11 mouse cellular contexts compared by ENCODE assay signal in the genomic region with DNA sequence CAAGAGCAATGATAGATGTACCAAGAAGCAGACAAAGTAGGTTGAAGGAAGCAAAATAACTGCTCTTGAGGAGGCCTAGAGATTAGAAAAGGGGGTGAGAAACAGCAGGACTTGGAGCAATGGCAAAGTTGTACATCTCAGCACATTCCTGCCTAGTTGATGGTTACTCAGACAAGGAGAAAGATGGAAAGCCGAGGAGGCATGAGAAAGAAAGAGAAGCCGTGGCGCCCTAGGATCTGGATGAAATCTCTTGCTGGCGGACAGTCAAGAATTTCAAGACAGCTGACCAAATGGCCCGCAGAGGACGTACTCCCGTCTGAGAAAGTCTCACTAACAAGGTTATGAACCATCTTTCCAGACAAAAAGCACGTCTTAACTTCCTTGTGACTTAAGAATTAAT.
DNase-seq lines count a peak whose midpoint lies in the region; ATAC-seq and TF ChIP-seq lines count a peak whose summit lies in the region.
"Had no signal": no experiment of that assay in that cellular context is flagged by ENCODE, and none has a peak within 500 bp of the region (broad histone marks: within the 10 kb centered on the region; RNA-seq: fewer than 3 reads in every experiment).

No protein-coding gene starts in this region.

- no peaks in the 10 kb centered on the region for H3K4me1 ChIP-seq in intestine, embryonic 14.5 days (replicated peaks; ENCODE audit: control insufficient read depth, insufficient read depth, low read length)
- no peaks in the 10 kb centered on the region for H3K4me1 ChIP-seq in intestine, postnatal 0 days (replicated peaks; ENCODE audit: control insufficient read depth, insufficient read depth, low read length)

- no peaks in the 10 kb centered on the region for H3K27me3 ChIP-seq in intestine, embryonic 14.5 days (replicated peaks; ENCODE audit: control insufficient read depth, insufficient read depth, low read length)
- H3K27me3 ChIP-seq in intestine, postnatal 0 days (replicated peaks; ENCODE audit: control insufficient read depth, insufficient read depth, low read length), result no peaks in the 10 kb centered on the region

- no peak for ATAC-seq in intestine, embryonic 14.5 days (replicated peaks; ENCODE audit: low FRiP score, low TSS enrichment, low read depth)
- ATAC-seq in intestine, postnatal 0 days, result no peak

- no peak for TF ChIP-seq CTCF in intestine, postnatal 0 days (IDR thresholded peaks at IDR 0.05; ENCODE audit: low read depth)

- DNase-seq in adrenal gland, postnatal 14 days, result peak; percentile 10
- DNase-seq in adrenal gland, adult 18-20 months (ENCODE audit: low spot score in 2 of 2), result no peak
- DNase-seq in intestine, embryonic 14.5 days (ENCODE audit: low spot score), result no peak
- peak; percentile 11 for DNase-seq in brain, adult 2 months (ENCODE audit: low read depth, low spot score)
- DNase-seq in kidney, postnatal 10 days, result peak; percentile 71
- DNase-seq in c-Kit-positive CD71-positive TER-119-positive erythroid progenitor cells, embryonic 14.5 days (ENCODE audit: low spot score), result no peak
- DNase-seq in T-cell, adult 2 months (ENCODE audit: low spot score), result no peak
- DNase-seq: forebrain, postnatal 0 days; lung, adult 2 months had no signal

- no peaks in the 10 kb centered on the region for H3K36me3 ChIP-seq in intestine, embryonic 14.5 days (ENCODE audit: control insufficient read depth, insufficient read depth, low read length)
- no peaks in the 10 kb centered on the region for H3K36me3 ChIP-seq in intestine, postnatal 0 days (ENCODE audit: control insufficient read depth, insufficient read depth)

- WGBS in intestine, embryonic 14.5 days, result 71% methylated on average over 8 of the region's 8 CpGs
- 80% methylated on average over 8 of the region's 8 CpGs for WGBS in intestine, postnatal 0 days

- H3K4me2 ChIP-seq in intestine, embryonic 14.5 days (ENCODE audit: low read length), result no peak overlapping the region
- H3K4me2 ChIP-seq in intestine, postnatal 0 days (replicated peaks; ENCODE audit: low read depth), result no peak overlapping the region

- no peak overlapping the region for H3K4me3 ChIP-seq in intestine, embryonic 14.5 days (ENCODE audit: low read depth, low read length)
- H3K4me3 ChIP-seq in intestine, postnatal 0 days (ENCODE audit: low read depth, low read length), result no peak overlapping the region
- H3K4me3 ChIP-seq: myocyte had no signal

- H3K9me3 ChIP-seq in intestine, embryonic 14.5 days (ENCODE audit: control insufficient read depth, low read length), result no peaks in the 10 kb centered on the region
- H3K9me3 ChIP-seq in intestine, postnatal 0 days (ENCODE audit: control insufficient read depth), result no peaks in the 10 kb centered on the region

- H3K9ac ChIP-seq in intestine, embryonic 14.5 days (ENCODE audit: low read length), result no peak overlapping the region
- H3K9ac ChIP-seq in intestine, postnatal 0 days (ENCODE audit: low read depth, low read length), result no peak overlapping the region
- H3K9ac ChIP-seq: forebrain, postnatal 0 days had no signal

- H3K27ac ChIP-seq in intestine, embryonic 14.5 days (ENCODE audit: low read depth), result peak overlapping the region; percentile 57; the same call in 1 of the 2 replicates
- H3K27ac ChIP-seq in intestine, postnatal 0 days (ENCODE audit: low read depth, low read length), result no peak overlapping the region

Comparison
In these comparisons a context has a peak if more than half of its experiments do, and no peak if none do; other contexts are left out.
1. DNase-seq: peak in adrenal gland, postnatal 14 days (single experiment), brain, adult 2 months (single experiment) and kidney, postnatal 10 days (single experiment); none in adrenal gland, adult 18-20 months (0 of 2), intestine, embryonic 14.5 days (single experiment), c-Kit-positive CD71-positive TER-119-positive erythroid progenitor cells, embryonic 14.5 days (single experiment) and T-cell, adult 2 months (single experiment).